Mouse (Mus musculus): ENCODE data around the gene Fbrsl1. TPM values are rescaled to one million over a fixed set of nuclear protein-coding genes. Genes with fewer than 3 reads are reported as not detected.

Gene Fbrsl1
- total RNA-seq, 1 experiment: 44.4 TPM

DNA sequence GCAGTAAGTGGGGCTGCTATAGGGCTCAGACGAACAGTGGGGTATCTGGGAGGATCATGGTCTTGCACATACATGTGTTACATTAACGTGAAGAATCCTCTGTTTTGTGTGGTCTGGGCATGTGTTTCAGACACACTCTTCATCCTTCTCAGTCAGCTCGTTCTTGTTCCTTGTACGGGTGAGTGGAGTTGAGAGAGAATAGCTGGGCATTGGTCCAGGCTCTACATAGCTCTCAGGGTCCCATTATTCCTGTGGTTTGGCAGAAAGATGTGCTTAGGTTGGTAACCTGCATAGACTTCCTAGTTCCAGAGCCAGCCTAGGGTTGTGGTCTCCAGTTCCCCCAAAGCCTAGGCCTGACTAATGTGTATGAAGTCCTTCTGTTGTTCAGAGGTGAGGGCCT lies 46.1 kb upstream of the Fbrsl1 start:
- no peak overlapping the region for H3K9ac ChIP-seq (ENCODE audit: insufficient read depth, low read depth, low read length, poor library complexity, severe bottlenecking)
- H3K4me3 ChIP-seq (ENCODE audit: insufficient read depth in 1 of 2, low read depth in 1 of 2, low read length in 2 of 2, poor library complexity in 1 of 2, severe bottlenecking in 1 of 2): no peak overlapping the region
- H3K4me1 ChIP-seq (ENCODE audit: control insufficient read depth in 2 of 2, insufficient read depth in 2 of 2, low read length in 2 of 2, poor library complexity in 1 of 2): peaks cover 0 to 4% of the 10 kb centered on the region in 2 experiments; a peak in 1 of 4 replicates
- TF ChIP-seq CHD2 (IDR thresholded peaks at IDR 0.05; ENCODE audit: low read depth, low read length) (no peak), ZNF384 (IDR thresholded peaks at IDR 0.05; ENCODE audit: low read depth, low read length) (no peak), HCFC1 (IDR thresholded peaks at IDR 0.05; ENCODE audit: borderline replicate concordance, insufficient read depth, low read length) (no peak), MAFK (IDR thresholded peaks at IDR 0.05; ENCODE audit: insufficient read depth, low read depth, low read length) (no peak), ZC3H11A (IDR thresholded peaks at IDR 0.05; ENCODE audit: borderline replicate concordance, low read depth, low read length) (no peak)
- no peaks in the 10 kb centered on the region for H3K9me3 ChIP-seq (ENCODE audit: control insufficient read depth, insufficient read depth, low read depth, low read length)
- in situ Hi-C loops (cut with MboI; ENCODE audit: low sequenced_read_pairs in 2 of 2, unreplicated experiment in 2 of 2): loop anchor here in 1 of 2 experiments (10.0 kb wide), 1 partner anchor 120 kb away; no protein-coding TSS in a partner anchor
- DNase-seq (ENCODE audit: low read depth, low spot score): no peak
- H3K27ac ChIP-seq (ENCODE audit: insufficient read depth, low read depth, low read length, poor library complexity, severe bottlenecking): no peak overlapping the region
- no peaks in the 10 kb centered on the region for H3K36me3 ChIP-seq (ENCODE audit: control insufficient read depth, insufficient read depth, low read length, poor library complexity, severe bottlenecking)

DNA sequence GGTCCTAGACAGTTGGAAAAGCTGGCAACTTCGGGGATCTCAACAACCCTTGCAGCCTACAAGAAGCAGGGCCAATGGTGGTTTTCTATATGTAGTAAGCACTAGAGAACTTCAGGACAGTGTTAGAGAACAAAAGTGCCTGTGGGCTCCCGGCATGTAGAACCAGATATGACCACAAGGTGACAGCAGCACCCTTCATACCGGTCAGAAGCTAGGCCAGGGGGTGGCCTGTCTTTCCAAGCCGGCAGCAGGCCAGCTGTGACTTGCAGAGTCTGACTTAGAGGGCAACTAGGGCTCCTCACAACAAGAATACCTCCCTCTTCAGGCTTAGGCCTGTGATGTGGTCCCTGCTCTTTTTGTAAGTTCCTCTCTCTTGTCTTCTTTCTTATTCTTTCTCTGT lies 45.5 kb upstream of the Fbrsl1 start:
- no peak overlapping the region for H3K27ac ChIP-seq (ENCODE audit: insufficient read depth, low read depth, low read length, poor library complexity, severe bottlenecking)

DNA sequence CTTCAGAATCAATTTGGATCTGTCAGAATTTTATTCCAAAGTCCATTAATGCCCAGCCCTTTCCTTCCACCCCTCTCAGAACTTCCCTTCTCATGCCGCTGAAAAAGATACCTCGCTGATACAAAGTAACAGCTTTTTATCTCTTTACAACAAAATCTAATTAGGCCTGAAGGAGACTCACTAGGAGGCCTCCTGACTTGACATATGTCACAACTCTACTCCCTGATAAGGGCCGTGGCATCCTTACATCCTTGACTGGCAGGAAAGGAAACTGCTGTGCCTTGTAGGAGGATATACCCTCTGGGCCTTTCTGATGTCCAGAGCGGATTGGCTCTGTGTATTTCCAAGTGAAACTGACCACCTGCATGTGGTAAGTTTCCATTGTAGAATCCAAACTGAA lies 41.3 kb upstream of the Fbrsl1 start:
- in situ Hi-C loops (cut with MboI; ENCODE audit: low sequenced_read_pairs in 2 of 2, unreplicated experiment in 2 of 2): loop anchor here in 1 of 2 experiments (10.0 kb wide), 1 partner anchor 125 kb away; no protein-coding TSS in a partner anchor
- Histone ChIP-seq H3K9me3 (ENCODE audit: control insufficient read depth, insufficient read depth, low read depth, low read length) (no peaks in the 10 kb centered on the region), H3K36me3 (ENCODE audit: control insufficient read depth, insufficient read depth, low read length, poor library complexity, severe bottlenecking) (no peaks in the 10 kb centered on the region), H3K27ac (ENCODE audit: insufficient read depth, low read depth, low read length, poor library complexity, severe bottlenecking) (no peak overlapping the region), H3K9ac (ENCODE audit: insufficient read depth, low read depth, low read length, poor library complexity, severe bottlenecking) (no peak overlapping the region), H3K4me3 (ENCODE audit: insufficient read depth in 1 of 2, low read depth in 1 of 2, low read length in 2 of 2, poor library complexity in 1 of 2, severe bottlenecking in 1 of 2) (no peak overlapping the region), H3K4me1 (ENCODE audit: control insufficient read depth in 2 of 2, insufficient read depth in 2 of 2, low read length in 2 of 2, poor library complexity in 1 of 2) (peaks cover 6 to 27% of the 10 kb centered on the region in 2 experiments; a peak in 3 of 4 replicates)
- TF ChIP-seq HCFC1 (IDR thresholded peaks at IDR 0.05; ENCODE audit: borderline replicate concordance, insufficient read depth, low read length) (no peak), ZNF384 (IDR thresholded peaks at IDR 0.05; ENCODE audit: low read depth, low read length) (no peak), MAFK (IDR thresholded peaks at IDR 0.05; ENCODE audit: insufficient read depth, low read depth, low read length) (no peak), CHD2 (IDR thresholded peaks at IDR 0.05; ENCODE audit: low read depth, low read length) (no peak), ZC3H11A (IDR thresholded peaks at IDR 0.05; ENCODE audit: borderline replicate concordance, low read depth, low read length) (no peak)
- no peak for DNase-seq (ENCODE audit: low read depth, low spot score)

More for the DNA sequence above, 45.5 kb upstream of the Fbrsl1 start:
- Histone ChIP-seq H3K9me3 (ENCODE audit: control insufficient read depth, insufficient read depth, low read depth, low read length) (no peaks in the 10 kb centered on the region), H3K9ac (ENCODE audit: insufficient read depth, low read depth, low read length, poor library complexity, severe bottlenecking) (no peak overlapping the region), H3K4me3 (ENCODE audit: insufficient read depth in 1 of 2, low read depth in 1 of 2, low read length in 2 of 2, poor library complexity in 1 of 2, severe bottlenecking in 1 of 2) (no peak overlapping the region), H3K4me1 (ENCODE audit: control insufficient read depth in 2 of 2, insufficient read depth in 2 of 2, low read length in 2 of 2, poor library complexity in 1 of 2) (peaks cover under 1 to 4% of the 10 kb centered on the region in 2 experiments; a peak in 2 of 4 replicates), H3K36me3 (ENCODE audit: control insufficient read depth, insufficient read depth, low read length, poor library complexity, severe bottlenecking) (no peaks in the 10 kb centered on the region)
- peak; percentile 60 for DNase-seq (ENCODE audit: low read depth, low spot score)
- in situ Hi-C loops (cut with MboI; ENCODE audit: low sequenced_read_pairs in 2 of 2, unreplicated experiment in 2 of 2): loop anchor here in 1 of 2 experiments (10.0 kb wide), 1 partner anchor 121 kb away; no protein-coding TSS in a partner anchor
- TF ChIP-seq ZC3H11A (IDR thresholded peaks at IDR 0.05; ENCODE audit: borderline replicate concordance, low read depth, low read length) (peak; percentile 96), MAFK (IDR thresholded peaks at IDR 0.05; ENCODE audit: insufficient read depth, low read depth, low read length) (no peak)

DNA sequence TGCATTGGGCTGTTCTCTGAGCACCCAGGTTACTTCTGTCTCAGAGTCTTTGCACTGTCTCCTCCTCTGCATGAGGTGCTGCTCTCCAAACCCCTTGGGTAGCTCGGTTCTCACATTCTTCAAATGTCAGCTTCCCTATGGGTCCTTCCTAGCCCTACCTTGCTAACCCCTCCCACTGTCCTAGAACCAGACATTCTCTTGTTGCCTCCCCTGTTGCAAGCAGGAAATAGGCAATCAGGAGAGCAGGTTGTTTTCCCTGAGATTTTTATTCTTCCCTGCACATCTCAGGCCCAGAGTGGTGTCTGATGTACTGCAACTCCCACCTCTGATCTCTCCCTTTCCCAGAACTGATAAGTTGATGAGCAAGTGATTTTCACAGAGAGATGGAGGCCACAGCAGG lies 39.6 kb upstream of the Fbrsl1 start:
- Histone ChIP-seq H3K4me1 (ENCODE audit: control insufficient read depth in 2 of 2, insufficient read depth in 2 of 2, low read length in 2 of 2, poor library complexity in 1 of 2) (peaks cover 6 to 27% of the 10 kb centered on the region in 2 experiments; a peak in 3 of 4 replicates), H3K4me3 (ENCODE audit: insufficient read depth in 1 of 2, low read depth in 1 of 2, low read length in 2 of 2, poor library complexity in 1 of 2, severe bottlenecking in 1 of 2) (no peak overlapping the region), H3K9me3 (ENCODE audit: control insufficient read depth, insufficient read depth, low read depth, low read length) (no peaks in the 10 kb centered on the region), H3K27ac (ENCODE audit: insufficient read depth, low read depth, low read length, poor library complexity, severe bottlenecking) (no peak overlapping the region), H3K36me3 (ENCODE audit: control insufficient read depth, insufficient read depth, low read length, poor library complexity, severe bottlenecking) (no peaks in the 10 kb centered on the region), H3K9ac (ENCODE audit: insufficient read depth, low read depth, low read length, poor library complexity, severe bottlenecking) (no peak overlapping the region)
- no peak for DNase-seq (ENCODE audit: low read depth, low spot score)
- TF ChIP-seq CHD2 (IDR thresholded peaks at IDR 0.05; ENCODE audit: low read depth, low read length): no peak
- TF ChIP-seq HCFC1 (IDR thresholded peaks at IDR 0.05; ENCODE audit: borderline replicate concordance, insufficient read depth, low read length): no peak
- no peak for TF ChIP-seq MAFK (IDR thresholded peaks at IDR 0.05; ENCODE audit: insufficient read depth, low read depth, low read length)
- no peak for TF ChIP-seq ZC3H11A (IDR thresholded peaks at IDR 0.05; ENCODE audit: borderline replicate concordance, low read depth, low read length)
- no peak for TF ChIP-seq ZNF384 (IDR thresholded peaks at IDR 0.05; ENCODE audit: low read depth, low read length)
- in situ Hi-C loops (cut with MboI; ENCODE audit: low sequenced_read_pairs in 2 of 2, unreplicated experiment in 2 of 2): no loop called here
